15 mouse cellular contexts compared by ENCODE assay signal in genomic region chr5:112391676-112392323, GRCm38 (mm10). TPM values are rescaled to one million over a fixed set of nuclear protein-coding genes. Genes with fewer than 3 reads are reported as not detected.
DNase-seq lines count a peak whose midpoint lies in the region.
"Had no signal": no experiment of that assay in that cellular context is flagged by ENCODE, and none has a peak within 500 bp of the region (broad histone marks: within the 10 kb centered on the region; RNA-seq: fewer than 3 reads in every experiment).

No protein-coding gene starts in this region.

- peak; percentile 35 to 48 for DNase-seq in cerebellum, adult 18-20 months
- DNase-seq in cerebellum, adult 8-10 months: no peak
- DNase-seq in layer of hippocampus, adult 9-11 months: peak; percentile 68
- DNase-seq in layer of hippocampus, postnatal 10 days (ENCODE audit: low spot score in 2 of 2): no peak
- peak; percentile 38 for DNase-seq in CD4-positive helper T cell, adult 2 months (ENCODE audit: low read depth, low spot score)
- DNase-seq in ZHBTc4 (ENCODE audit: low read depth, low spot score) (peak; percentile 64), MN1 (ENCODE audit: low spot score) (no peak)
- no peak for DNase-seq in embryo, embryonic 9.5 days (ENCODE audit: extremely low spot score)
- DNase-seq: embryo, embryonic 11 days; liver, embryonic 13.5 days; thymus, postnatal 14 days had no signal

RNA-seq across cellular contexts. Expression of gene Asphd2, which starts 2.9 kb away (rescaled TPM):
- total RNA-seq in layer of hippocampus, postnatal 10 days (2021): 100 to 1,000 TPM; 150 to 151 TPM
- total RNA-seq: granulocyte monocyte progenitor cell, adult 5-6 weeks had no signal

RNA-seq across cellular contexts. Expression of gene Gm6583, which starts 36.0 kb away (rescaled TPM):
- total RNA-seq in layer of hippocampus, postnatal 10 days (2021): not detected
- total RNA-seq: adrenal gland, adult 18-20 months; granulocyte monocyte progenitor cell, adult 5-6 weeks; layer of hippocampus, adult 18-20 months; left cerebral cortex, postnatal 25 days had no signal

RNA-seq across cellular contexts. Expression of gene Hps4, which starts 48.9 kb away (rescaled TPM):
- total RNA-seq in layer of hippocampus, postnatal 10 days (2021): 10 to 100 TPM; 25.2 to 30.6 TPM

RNA-seq across cellular contexts. Expression of gene Srrd, which starts 49.0 kb away (rescaled TPM):
- total RNA-seq in layer of hippocampus, postnatal 10 days (2021): 10 to 100 TPM; 26.8 to 27.4 TPM

RNA-seq across cellular contexts. Expression of gene Gm6588, which starts 57.4 kb away (rescaled TPM):
- not detected for total RNA-seq in layer of hippocampus, postnatal 10 days (2021)
- total RNA-seq: adrenal gland, adult 18-20 months; granulocyte monocyte progenitor cell, adult 5-6 weeks; layer of hippocampus, adult 18-20 months; left cerebral cortex, postnatal 25 days had no signal

Comparison
In these comparisons a context has a peak if more than half of its experiments do, and no peak if none do; other contexts are left out.
1. DNase-seq: peak in cerebellum, adult 18-20 months (2 of 2), layer of hippocampus, adult 9-11 months (single experiment), CD4-positive helper T cell, adult 2 months (single experiment) and ZHBTc4 (single experiment); none in cerebellum, adult 8-10 months (single experiment), layer of hippocampus, postnatal 10 days (0 of 2), embryo, embryonic 9.5 days (single experiment) and MN1 (single experiment).